Mouse (Mus musculus) spleen, adult 2 months (tissue): ENCODE data around the gene Sim1.

Experiments
- CTCF ChIP-seq: fragments of 200-500 bp; IDR thresholded peaks from 2 replicates; pipeline ENCODE4 v1.5.1; 2011; ENCODE audit warnings: mild to moderate bottlenecking, inconsistent platforms; ENCODE audit not compliant: insufficient read depth, insufficient read length, insufficient replicate concordance; ENCODE audit errors: extremely low read depth
- POLR2A ChIP-seq: fragments of 200-500 bp; IDR thresholded peaks from 2 replicates; pipeline ENCODE4 v1.6.1; 2011; ENCODE audit warnings: low read depth, low read length, inconsistent platforms

DNA sequence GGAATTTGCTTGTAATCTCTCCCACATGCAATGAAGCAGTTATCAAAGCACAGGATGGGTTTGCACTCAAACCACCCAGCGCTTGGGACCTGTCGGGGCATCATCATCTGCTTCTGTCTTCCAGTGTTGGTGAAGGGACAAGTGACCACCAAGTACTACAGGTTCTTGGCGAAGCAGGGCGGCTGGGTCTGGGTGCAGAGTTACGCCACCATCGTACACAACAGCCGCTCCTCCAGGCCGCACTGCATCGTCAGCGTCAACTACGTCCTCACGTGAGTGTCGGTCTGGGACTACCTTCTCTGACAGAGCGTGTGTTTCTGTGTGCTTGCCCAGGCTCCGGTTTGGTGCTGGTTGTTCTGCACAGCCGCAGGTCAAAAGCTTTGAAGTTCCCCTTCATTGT lies 15.8 kb downstream of the Sim1 start:
- TF ChIP-seq POLR2A (no peak), CTCF (no peak)
